Mouse (Mus musculus) forebrain, postnatal 0 days (tissue): ENCODE results near the gene Pde4dip. TPM values are rescaled to one million over a fixed set of nuclear protein-coding genes. Genes with fewer than 3 reads are reported as not detected.

ENCODE experiments used
- ATAC-seq: fragments of 200-750 bp; cut with Nextera tagmentation; 2 replicates; pipeline ENCODE4 v1.8.0; 2017; ENCODE audit warnings: mild to moderate bottlenecking, moderate library complexity
- DNase-seq: peaks from one replicate; pipeline ENCODE4 v3.0.0-alpha.2; 2015
- H3K27ac ChIP-seq: fragments of 300-500 bp; sonication (generic); 2 replicates; pipeline ENCODE4 v1.5.1; 2014; ENCODE audit warnings: low read depth, mild to moderate bottlenecking, antibody characterized with exemption, low read length, moderate library complexity, mixed read lengths
- H3K27me3 ChIP-seq: fragments of 300-500 bp; sonication (generic); 2 replicates; pipeline ENCODE4 v1.6.1; 2014; ENCODE audit warnings: mild to moderate bottlenecking, low read length, mixed read lengths; ENCODE audit not compliant: insufficient read depth
- H3K36me3 ChIP-seq: fragments of 300-500 bp; sonication (generic); 2 replicates; pipeline ENCODE4 v1.6.1; 2014; ENCODE audit warnings: mild to moderate bottlenecking, moderate library complexity; ENCODE audit not compliant: insufficient read depth
- H3K4me1 ChIP-seq: fragments of 300-500 bp; sonication (generic); 2 replicates; pipeline ENCODE4 v1.6.1; 2014; ENCODE audit warnings: antibody characterized with exemption; ENCODE audit not compliant: insufficient read depth
- H3K4me2 ChIP-seq: fragments of 300-500 bp; sonication (generic); 2 replicates; pipeline ENCODE4 v1.6.1; 2014; ENCODE audit warnings: low read depth, mild to moderate bottlenecking, moderate library complexity
- H3K4me3 ChIP-seq: fragments of 300-500 bp; sonication (generic); 2 replicates; pipeline ENCODE4 v1.5.1; 2014; ENCODE audit warnings: low read depth, low read length, mixed read lengths
- H3K9ac ChIP-seq: fragments of 300-500 bp; sonication (generic); 2 replicates; pipeline ENCODE4 v1.6.1; 2014; ENCODE audit warnings: mild to moderate bottlenecking
- H3K9me3 ChIP-seq: fragments of 300-500 bp; sonication (generic); 2 replicates; pipeline ENCODE4 v1.6.1; 2016; ENCODE audit warnings: low read length
- CTCF ChIP-seq: sonication (generic); IDR thresholded peaks from 2 replicates; pipeline ENCODE4 v1.5.1; 2016; ENCODE audit warnings: antibody characterized with exemption, control low read depth, low read depth
- WGBS: fragments of 180-500 bp; shearing (Covaris S2); extraction: QIAGEN DNeasy Blood & Tissue Kit; methylation state at CpG from one replicate; pipeline ENCODE4 v1.1.7; 2014; 5-methylcytosine and 5-hydroxymethylcytosine counted together
- polyA plus RNA-seq: library from polyadenylated mRNA; unstranded; fragments of >200 nt; fragmentation: Nextera tagmentation; extraction: Ambion mirVana; gene quantifications from 2 replicates; pipeline ENCODE4 v1.2.1, GENCODE M21; 2015
- total RNA-seq: library from RNA; depleted of rRNA; stranded (reverse); fragments of >200 nt; gene quantifications from 2 replicates; pipeline ENCODE4 v1.2.3, GENCODE M21; 2014

The Pde4dip gene
- total and polyA plus RNA-seq, 2 experiments from 2014 or later, result 53.1 to 118 TPM

DNA sequence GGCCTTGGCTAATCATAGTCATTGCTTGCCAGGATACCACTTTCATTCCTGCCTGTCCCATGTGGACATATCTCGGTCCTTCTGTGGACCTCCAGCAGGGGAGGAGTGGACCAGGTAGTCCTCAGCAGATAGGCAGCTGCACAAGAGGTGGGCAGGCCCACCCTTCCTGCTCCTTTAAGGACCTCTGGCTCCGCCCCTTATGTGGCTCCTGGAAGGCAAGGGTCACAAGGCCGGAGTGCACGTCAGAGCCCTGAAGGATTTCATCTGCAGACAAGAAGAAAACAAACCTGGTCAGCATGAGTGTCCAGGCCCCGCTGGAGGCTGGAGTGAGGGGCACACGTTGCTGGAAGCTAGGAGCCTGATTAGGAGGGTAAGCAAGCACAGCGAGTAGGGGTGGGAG, 197.9 kb downstream of the Pde4dip start:
- Histone ChIP-seq H3K27ac (no peak overlapping the region), H3K4me1 (no peaks in the 10 kb centered on the region), H3K4me2 (no peak overlapping the region), H3K36me3 (peaks cover 44% of the 10 kb centered on the region), H3K9me3 (no peaks in the 10 kb centered on the region), H3K4me3 (no peak overlapping the region), H3K27me3 (no peaks in the 10 kb centered on the region), H3K9ac (no peak overlapping the region)
- 67% methylated on average over 7 of the region's 7 CpGs for WGBS
- ATAC-seq (no peak), DNase-seq (no peak)
- TF ChIP-seq CTCF, result no peak

DNA sequence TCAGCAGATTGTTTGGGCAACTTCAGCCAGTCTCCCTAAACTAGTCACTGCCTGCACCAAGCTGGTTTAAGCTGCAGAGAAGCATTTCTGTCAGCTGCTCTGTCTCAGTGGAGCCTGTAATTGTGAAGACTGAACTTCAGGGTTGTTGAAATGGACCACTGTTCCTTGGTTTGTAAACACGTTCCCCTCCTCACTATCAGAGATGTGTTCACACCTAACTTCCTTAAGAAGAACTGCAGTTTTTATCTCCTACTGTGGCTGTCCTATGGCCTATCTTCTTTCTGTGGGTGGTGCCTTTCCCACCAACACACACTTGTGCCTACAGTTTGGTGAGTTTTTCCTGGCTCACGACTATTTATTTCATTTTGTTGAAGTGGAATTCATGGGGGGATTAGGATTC, 199.2 kb downstream of the Pde4dip start:
- no peak overlapping the region for H3K27ac ChIP-seq
- 83% methylated on average over 2 of the region's 2 CpGs for WGBS
- peaks cover 35% of the 10 kb centered on the region for H3K36me3 ChIP-seq
- TF ChIP-seq CTCF, result no peak
- ATAC-seq, result no peak
- no peak for DNase-seq
- H3K4me2 ChIP-seq, result no peak overlapping the region
- no peaks in the 10 kb centered on the region for H3K4me1 ChIP-seq
- H3K4me3 ChIP-seq, result no peak overlapping the region
- H3K27me3 ChIP-seq, result no peaks in the 10 kb centered on the region
- H3K9ac ChIP-seq, result no peak overlapping the region
- no peaks in the 10 kb centered on the region for H3K9me3 ChIP-seq

DNA sequence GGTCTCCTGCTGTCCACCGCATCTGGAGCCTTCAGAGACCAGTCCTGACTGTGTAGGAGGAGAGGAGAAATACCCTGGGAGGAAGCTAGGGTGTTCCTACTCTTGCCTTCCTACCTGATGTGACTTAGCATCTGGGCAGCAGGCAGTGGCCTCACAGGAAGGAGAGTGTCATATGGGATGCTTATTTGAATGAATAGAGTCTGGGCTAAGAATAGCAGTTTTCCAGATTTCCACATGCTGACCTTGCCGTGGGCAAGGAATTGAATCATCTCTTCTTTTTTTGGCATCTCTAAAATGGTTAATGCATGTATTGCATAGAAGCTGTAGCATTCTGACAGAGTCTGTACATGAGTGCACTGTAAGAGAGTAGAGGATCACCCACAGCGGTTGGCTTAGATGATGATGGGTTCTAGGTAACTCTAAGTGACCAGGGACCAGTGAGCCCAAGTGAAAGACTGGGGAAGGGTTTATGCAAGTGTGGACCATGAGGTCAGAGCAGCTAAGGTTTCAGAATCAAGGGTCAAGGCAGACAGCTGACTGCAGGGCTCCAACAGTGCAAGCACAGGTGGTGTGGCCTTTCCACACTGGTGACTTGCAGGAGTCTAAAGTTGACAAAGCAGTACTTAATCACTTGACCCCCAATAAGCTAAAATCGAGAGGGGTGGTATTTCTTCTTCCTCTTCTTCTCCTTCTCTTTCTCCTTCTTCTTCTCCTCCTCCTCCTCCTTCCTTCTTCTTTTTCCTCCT, 202.0 kb downstream of the Pde4dip start:
- 84% methylated on average over 4 of the region's 4 CpGs for WGBS
- no peak for ATAC-seq

DNA sequence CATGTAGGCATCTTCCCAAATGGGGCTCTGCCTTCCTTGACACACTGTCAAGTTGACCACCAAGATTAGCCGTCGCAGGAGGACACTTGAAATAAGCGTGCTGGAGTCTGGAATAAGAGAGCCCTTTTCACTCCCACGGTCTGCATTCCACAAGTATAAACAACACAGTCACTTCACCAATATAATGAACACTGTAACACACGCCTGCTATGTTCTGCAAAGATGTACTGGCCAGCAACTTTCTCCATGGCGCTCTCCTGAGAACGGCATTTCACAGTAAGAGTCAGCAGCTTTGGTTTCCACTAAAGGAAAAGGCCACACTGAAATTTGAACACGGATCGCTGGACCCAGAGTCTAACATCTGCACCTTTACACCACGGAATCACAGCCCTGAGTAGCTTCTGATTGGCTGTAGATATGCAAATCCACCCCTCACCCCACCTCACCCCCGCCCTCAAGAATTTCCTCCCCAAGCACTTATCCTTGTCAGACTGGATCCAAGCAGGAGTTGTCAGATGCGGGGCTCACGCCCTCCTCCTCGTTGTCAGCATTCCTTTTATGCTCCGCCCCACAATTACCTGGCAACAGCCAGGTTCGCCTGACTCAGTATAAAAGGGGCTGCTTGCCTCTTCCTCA, 204.8 kb downstream of the Pde4dip start:
- no peak for TF ChIP-seq CTCF
- Histone ChIP-seq H3K9me3 (no peaks in the 10 kb centered on the region), H3K4me2 (no peak overlapping the region), H3K27me3 (no peaks in the 10 kb centered on the region), H3K4me3 (no peak overlapping the region), H3K9ac (no peak overlapping the region), H3K4me1 (no peaks in the 10 kb centered on the region), H3K36me3 (no peaks in the 10 kb centered on the region), H3K27ac (no peak overlapping the region)
- ATAC-seq (peak; percentile 38), DNase-seq (peak; percentile 17)
- WGBS, result 8% methylated on average over 16 of the region's 16 CpGs

More for the DNA sequence above, 202.0 kb downstream of the Pde4dip start:
- TF ChIP-seq CTCF, result no peak
- H3K4me1 ChIP-seq, result no peaks in the 10 kb centered on the region
- no peak for DNase-seq
- H3K36me3 ChIP-seq, result peaks cover 14% of the 10 kb centered on the region; the same call in 1 of the 2 replicates
- H3K27ac ChIP-seq, result no peak overlapping the region
- H3K9ac ChIP-seq, result no peak overlapping the region
- no peak overlapping the region for H3K4me3 ChIP-seq
- no peaks in the 10 kb centered on the region for H3K9me3 ChIP-seq
- H3K4me2 ChIP-seq, result no peak overlapping the region
- H3K27me3 ChIP-seq, result no peaks in the 10 kb centered on the region

DNA sequence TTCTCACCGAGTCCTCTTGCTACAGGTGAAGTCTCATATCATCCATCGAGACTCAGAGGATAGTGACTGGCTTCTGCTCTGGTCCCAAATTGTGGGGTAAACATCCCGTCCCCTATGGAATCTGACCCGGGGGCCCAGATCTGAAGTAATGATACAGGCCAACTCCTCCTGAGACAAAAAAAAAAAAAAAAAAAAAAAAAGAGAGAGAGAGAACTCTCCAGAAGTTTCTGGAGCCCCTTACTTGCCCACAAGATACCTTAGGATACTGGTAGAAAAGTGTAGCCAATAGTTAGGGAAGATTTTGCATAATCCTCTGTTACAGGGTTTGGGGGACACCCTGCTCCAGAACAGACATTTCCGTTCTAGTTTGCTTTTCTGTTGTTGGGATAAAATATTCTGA, 205.9 kb downstream of the Pde4dip start:
- DNase-seq (no peak), ATAC-seq (no peak)
- Histone ChIP-seq H3K9ac (no peak overlapping the region), H3K27ac (no peak overlapping the region), H3K4me3 (no peak overlapping the region), H3K36me3 (no peaks in the 10 kb centered on the region), H3K9me3 (no peaks in the 10 kb centered on the region), H3K4me1 (no peaks in the 10 kb centered on the region), H3K27me3 (no peaks in the 10 kb centered on the region), H3K4me2 (no peak overlapping the region; the same call in 1 of the 2 replicates)
- TF ChIP-seq CTCF, result no peak
- WGBS, result 29% methylated on average over 5 of the region's 5 CpGs

DNA sequence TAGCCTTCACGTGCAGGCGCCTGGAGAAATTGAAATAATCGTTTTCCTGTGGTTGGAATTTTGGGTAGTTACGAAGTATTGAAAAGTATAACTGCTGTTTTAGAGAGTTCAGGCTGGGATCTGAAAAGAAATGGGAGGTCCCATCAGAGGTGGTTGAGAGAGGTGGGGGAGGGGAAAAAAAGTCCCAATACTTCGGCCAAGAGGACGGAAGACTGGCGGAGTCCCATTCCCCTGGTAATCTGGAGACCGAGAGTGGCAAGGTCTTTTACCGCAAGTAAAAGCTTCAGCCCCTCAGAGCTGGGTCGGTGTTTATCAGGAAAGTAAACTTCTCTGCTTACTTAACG, 206.4 kb downstream of the Pde4dip start:
- H3K9me3 ChIP-seq, result no peaks in the 10 kb centered on the region
- H3K4me3 ChIP-seq, result peak overlapping the region; percentile 44
- H3K4me1 ChIP-seq, result no peaks in the 10 kb centered on the region
- H3K27me3 ChIP-seq, result no peaks in the 10 kb centered on the region
- no peak for TF ChIP-seq CTCF
- ATAC-seq (no peak), DNase-seq (no peak)
- H3K36me3 ChIP-seq, result no peaks in the 10 kb centered on the region
- H3K4me2 ChIP-seq, result peak overlapping the region; percentile 60
- no peak overlapping the region for H3K9ac ChIP-seq
- no peak overlapping the region for H3K27ac ChIP-seq
- WGBS, result 5% methylated on average over 11 of the region's 11 CpGs
